Mouse (Mus musculus) hindbrain, postnatal 0 days (tissue): ENCODE results near the gene Prickle3. TPM values are rescaled to one million over a fixed set of nuclear protein-coding genes. Genes with fewer than 3 reads are reported as not detected.
A peak's percentile ranks its signal among the peaks of the same experiment; 100 is the strongest.

Experiments
- ATAC-seq: fragments of 200-750 bp; cut with Nextera tagmentation; 2 replicates; pipeline ENCODE4 v1.8.0; 2017; ENCODE audit warnings: mild to moderate bottlenecking, moderate TSS enrichment, moderate library complexity
- DNase-seq: peaks from one replicate; pipeline ENCODE4 v3.0.0-alpha.2; 2015; ENCODE audit warnings: low spot score
- H3K27ac ChIP-seq: fragments of 300-500 bp; sonication (generic); 2 replicates; pipeline ENCODE4 v1.5.1; 2014; ENCODE audit warnings: mild to moderate bottlenecking
- H3K27me3 ChIP-seq: fragments of 300-500 bp; sonication (generic); 2 replicates; pipeline ENCODE4 v1.6.1; 2014; ENCODE audit warnings: low read length, mixed read lengths; ENCODE audit not compliant: insufficient read depth
- H3K36me3 ChIP-seq: fragments of 300-500 bp; sonication (generic); 2 replicates; pipeline ENCODE4 v1.6.1; 2014; ENCODE audit warnings: low read length, mixed read lengths; ENCODE audit not compliant: insufficient read depth
- H3K4me1 ChIP-seq: fragments of 300-500 bp; sonication (generic); 2 replicates; pipeline ENCODE4 v1.6.1; 2014; ENCODE audit warnings: antibody characterized with exemption, low read length, mixed read lengths; ENCODE audit not compliant: insufficient read depth
- H3K4me2 ChIP-seq: fragments of 300-500 bp; sonication (generic); 2 replicates; pipeline ENCODE4 v1.6.1; 2014; ENCODE audit warnings: low read depth, mild to moderate bottlenecking, low read length, moderate library complexity, mixed read lengths
- H3K4me3 ChIP-seq: fragments of 300-500 bp; sonication (generic); 2 replicates; pipeline ENCODE4 v1.5.1; 2014; ENCODE audit warnings: low read length
- H3K9ac ChIP-seq: fragments of 300-500 bp; sonication (generic); replicated peaks from 2 replicates; pipeline ENCODE4 v1.6.1; 2014; ENCODE audit warnings: mild to moderate bottlenecking, low read length, moderate library complexity, mixed read lengths
- H3K9me3 ChIP-seq: fragments of 300-500 bp; sonication (generic); 2 replicates; pipeline ENCODE4 v1.6.1; 2016; ENCODE audit warnings: low read length, mixed read lengths
- CTCF ChIP-seq: IDR thresholded peaks from 2 replicates; pipeline ENCODE4 v1.5.1; 2016; ENCODE audit warnings: antibody characterized with exemption, control low read depth, low read depth
- WGBS: fragments of 180-500 bp; shearing (Covaris S2); extraction: QIAGEN DNeasy Blood & Tissue Kit; methylation state at CpG from one replicate; pipeline ENCODE4 v1.1.7; 2014; 5-methylcytosine and 5-hydroxymethylcytosine counted together
- polyA plus RNA-seq: library from polyadenylated mRNA; unstranded; fragments of >200 nt; fragmentation: Nextera tagmentation; extraction: Ambion mirVana; gene quantifications from 2 replicates; pipeline ENCODE4 v1.2.1, GENCODE M21; 2015
- total RNA-seq: library from RNA; depleted of rRNA; stranded (reverse); fragments of >200 nt; gene quantifications from 2 replicates; pipeline ENCODE4 v1.2.3, GENCODE M21; 2014

Gene Prickle3
- total and polyA plus RNA-seq, 2 experiments from 2014 or later: 1.1 to 1.6 TPM

GRCm38 (mm10) chrX:7670921-7671623 is 14.0 kb downstream of the Prickle3 start, which contains the start of gene Plp2:
Plp2 (minus strand) TSS chrX:7671390.
- ATAC-seq (peak; percentile 50), DNase-seq (no peak)
- Histone ChIP-seq H3K27me3 (no peaks in the 10 kb centered on the region), H3K9me3 (no peaks in the 10 kb centered on the region), H3K4me1 (no peaks in the 10 kb centered on the region), H3K4me2 (peak within 1 kb of the TSS; percentile 50), H3K27ac (peak within 1 kb of the TSS; percentile 20; the same call in 1 of the 2 replicates), H3K4me3 (peak within 1 kb of the TSS; percentile 35), H3K36me3 (no peaks in the 10 kb centered on the region), H3K9ac (no peak within 1 kb of the TSS; the same call in 1 of the 2 replicates)
- WGBS: 31% methylated on average over 36 of the region's 36 CpGs
- no peak for TF ChIP-seq CTCF

GRCm38 (mm10) chrX:7672739-7673138 is 15.7 kb downstream of the Prickle3 start:
- Histone ChIP-seq H3K4me2 (no peak overlapping the region), H3K9me3 (no peaks in the 10 kb centered on the region), H3K9ac (no peak overlapping the region), H3K4me3 (no peak overlapping the region), H3K27ac (no peak overlapping the region), H3K27me3 (no peaks in the 10 kb centered on the region), H3K36me3 (no peaks in the 10 kb centered on the region), H3K4me1 (no peaks in the 10 kb centered on the region)
- WGBS: 59% methylated on average over 6 of the region's 6 CpGs
- DNase-seq (no peak), ATAC-seq (no peak)
- TF ChIP-seq CTCF: no peak

DNA sequence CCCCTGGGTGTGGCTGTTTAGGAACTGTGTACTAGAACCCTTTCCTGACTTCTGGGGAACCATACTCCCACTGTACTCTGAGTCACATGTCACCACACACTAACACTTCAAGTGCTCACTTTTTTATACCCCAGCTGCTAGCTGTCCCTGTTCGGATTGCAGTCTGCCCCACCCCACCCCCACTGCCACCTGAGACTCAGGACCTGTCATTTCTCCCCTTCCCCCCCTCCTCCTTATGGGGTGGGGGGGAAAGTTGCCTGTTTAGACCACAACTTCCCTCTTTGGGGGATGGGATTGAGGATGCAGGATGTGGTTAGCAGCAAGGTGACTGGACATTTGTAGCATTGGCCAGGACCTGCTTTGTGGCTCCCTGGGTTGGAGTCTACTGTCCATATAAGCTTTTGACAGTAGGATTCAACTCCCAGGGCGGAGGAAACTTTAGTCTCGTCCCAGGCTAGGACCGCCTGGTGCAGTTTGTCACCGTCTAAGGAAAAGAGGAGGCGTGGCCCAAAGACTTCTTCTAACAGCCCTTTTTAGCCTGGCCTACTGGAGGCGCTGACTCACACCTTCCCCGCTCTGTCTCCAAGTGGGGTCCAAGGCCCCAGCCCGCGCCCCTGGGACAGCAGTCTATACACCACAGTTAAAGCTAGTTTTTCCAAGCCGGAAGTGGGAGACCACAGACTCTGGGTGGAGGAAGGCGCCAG is 16.7 kb downstream of the Prickle3 start:
- Histone ChIP-seq H3K4me3 (no peak overlapping the region), H3K27me3 (no peaks in the 10 kb centered on the region), H3K9me3 (no peaks in the 10 kb centered on the region)

DNA sequence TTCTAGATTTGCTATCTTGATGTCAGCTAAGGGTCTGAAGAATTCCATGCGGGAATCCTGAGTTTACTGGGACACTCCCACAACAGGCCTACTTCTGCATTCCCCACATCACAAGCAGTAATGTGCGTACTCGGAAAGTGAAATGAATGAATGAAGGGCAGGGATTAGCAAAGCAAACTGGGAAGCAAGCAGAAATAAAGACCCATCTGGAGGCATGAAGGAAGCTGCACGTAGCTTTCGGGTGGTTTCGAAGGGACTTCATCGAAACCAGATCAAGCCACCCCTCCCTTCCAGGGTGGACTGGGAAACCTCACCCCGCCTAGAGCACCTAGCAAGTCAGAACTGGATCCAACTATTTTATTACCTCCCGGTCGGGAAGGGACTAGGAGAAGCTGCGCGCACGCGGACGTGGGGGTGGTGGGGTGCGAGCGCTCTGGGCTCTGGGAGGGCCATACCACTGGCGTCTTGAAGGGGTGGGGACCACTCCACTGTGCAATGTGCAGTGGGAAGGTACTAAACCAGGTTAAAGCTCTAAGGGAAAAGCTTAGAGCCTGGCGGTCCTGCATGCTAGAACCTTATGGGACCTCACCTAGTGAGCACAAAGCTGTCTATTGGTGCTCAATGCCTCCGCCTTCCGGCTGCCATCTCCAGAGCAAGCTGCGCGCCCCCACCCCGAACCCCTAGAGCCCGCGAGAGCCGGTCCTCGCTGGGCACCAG is 17.4 kb downstream of the Prickle3 start:
- Histone ChIP-seq H3K27ac (no peak overlapping the region), H3K4me2 (peak overlapping the region; percentile 46), H3K4me1 (no peaks in the 10 kb centered on the region), H3K36me3 (no peaks in the 10 kb centered on the region), H3K9me3 (no peaks in the 10 kb centered on the region), H3K4me3 (peak overlapping the region; percentile 18), H3K9ac (peak overlapping the region; percentile 24; the same call in 1 of the 2 replicates), H3K27me3 (no peaks in the 10 kb centered on the region)
- no peak for TF ChIP-seq CTCF
- 36% methylated on average over 28 of the region's 28 CpGs for WGBS
- DNase-seq: no peak
- peak; percentile 49 for ATAC-seq

More for the DNA sequence above, 16.7 kb downstream of the Prickle3 start:
- Histone ChIP-seq H3K4me1 (no peaks in the 10 kb centered on the region), H3K36me3 (no peaks in the 10 kb centered on the region), H3K9ac (no peak overlapping the region), H3K27ac (no peak overlapping the region), H3K4me2 (peak overlapping the region; percentile 46)
- DNase-seq: no peak
- no peak for ATAC-seq
- WGBS: 48% methylated on average over 12 of the region's 12 CpGs
- TF ChIP-seq CTCF: no peak

DNA sequence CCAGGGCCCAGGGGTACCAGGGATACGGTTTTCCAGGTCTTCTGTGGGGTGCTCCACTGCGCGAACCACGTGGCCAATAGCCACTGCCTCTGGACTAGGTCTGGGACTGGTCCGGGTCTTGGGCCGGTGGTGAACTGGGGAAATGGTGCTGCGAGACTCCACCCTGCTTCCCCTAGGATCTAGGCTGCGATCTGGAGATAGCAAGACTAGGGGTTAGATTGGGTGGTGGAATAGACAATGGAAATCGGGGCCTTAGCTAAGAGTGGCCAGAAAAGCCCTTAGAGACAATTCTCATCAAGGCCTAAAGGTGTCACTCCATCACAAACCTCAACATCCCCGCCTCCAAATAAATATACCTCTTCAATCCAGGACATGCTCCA is 17.9 kb downstream of the Prickle3 start:
- no peak overlapping the region for H3K27ac ChIP-seq
- H3K4me2 ChIP-seq: peak overlapping the region; percentile 46
- peak; percentile 39 for ATAC-seq
- no peaks in the 10 kb centered on the region for H3K27me3 ChIP-seq
- WGBS: 37% methylated on average over 10 of the region's 10 CpGs
- no peaks in the 10 kb centered on the region for H3K9me3 ChIP-seq
- no peak for TF ChIP-seq CTCF
- H3K9ac ChIP-seq: peak overlapping the region; percentile 24; the same call in 1 of the 2 replicates
- peak overlapping the region; percentile 18 for H3K4me3 ChIP-seq
- DNase-seq: no peak
- no peaks in the 10 kb centered on the region for H3K36me3 ChIP-seq
- no peaks in the 10 kb centered on the region for H3K4me1 ChIP-seq

- peak; percentile 13; the same call in 1 of the 2 replicates for TF ChIP-seq CTCF
- H3K4me2 ChIP-seq: no peak overlapping the region
- DNase-seq: no peak
- no peak overlapping the region for H3K27ac ChIP-seq
- H3K9ac ChIP-seq: no peak overlapping the region
- no peaks in the 10 kb centered on the region for H3K36me3 ChIP-seq
- no peaks in the 10 kb centered on the region for H3K4me1 ChIP-seq
- H3K4me3 ChIP-seq: no peak overlapping the region
- 48% methylated on average over 3 of the region's 3 CpGs for WGBS
- H3K9me3 ChIP-seq: no peaks in the 10 kb centered on the region
- no peak for ATAC-seq
- H3K27me3 ChIP-seq: no peaks in the 10 kb centered on the region
Measured at GRCm38 (mm10) chrX:7678986-7679385, 21.9 kb downstream of the Prickle3 start.
